Comparison of ENCODE assay signal across 10 mouse cellular contexts in the genomic region with DNA sequence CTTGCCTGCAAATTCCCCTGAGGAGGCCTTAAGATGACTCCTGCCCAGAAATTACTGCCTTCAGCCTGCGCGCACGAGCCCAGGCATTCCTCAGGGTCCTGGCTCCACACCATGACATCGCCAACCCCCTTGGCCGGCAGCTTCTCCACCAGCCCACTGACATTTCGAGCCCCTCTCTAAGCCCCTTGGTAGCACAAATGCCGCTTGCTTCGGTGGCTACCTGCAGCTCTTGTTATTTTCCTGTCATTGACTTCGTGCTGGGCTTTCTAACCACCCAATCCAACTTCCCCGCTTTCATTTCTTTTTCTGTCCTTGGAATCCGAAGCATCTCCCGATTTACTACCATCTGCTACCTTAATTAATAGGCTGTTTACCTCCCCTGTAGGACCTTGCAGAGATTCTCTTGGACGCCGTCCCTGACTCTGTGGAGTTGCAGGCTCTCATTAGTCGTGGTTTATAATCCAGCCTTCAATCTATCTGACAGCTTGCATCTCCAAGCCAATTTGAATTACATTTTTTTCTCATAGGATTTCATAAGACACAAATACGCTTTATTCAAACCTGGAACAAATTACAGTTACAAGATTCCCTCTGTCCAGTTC.
DNase-seq lines count a peak whose midpoint lies in the region; ATAC-seq lines count a peak whose summit lies in the region.
"Had no signal": no experiment of that assay in that cellular context is flagged by ENCODE, and none has a peak within 500 bp of the region (broad histone marks: within the 10 kb centered on the region; RNA-seq: fewer than 3 reads in every experiment).

No protein-coding gene starts in this region.

- H3K4me3 ChIP-seq in heart, embryonic 12.5 days: no peak overlapping the region
- no peak overlapping the region for H3K4me3 ChIP-seq in midbrain, embryonic 16.5 days (ENCODE audit: low read depth, low read length)

- no peak overlapping the region for H3K9ac ChIP-seq in heart, embryonic 12.5 days
- H3K9ac ChIP-seq in midbrain, embryonic 16.5 days (ENCODE audit: low read depth, low read length): 0 out of 2 replicates have a peak overlapping the region, but pooled peaks have one; percentile 0

- H3K36me3 ChIP-seq in heart, embryonic 12.5 days: no peaks in the 10 kb centered on the region
- H3K36me3 ChIP-seq in midbrain, embryonic 16.5 days (ENCODE audit: control insufficient read depth, insufficient read depth, low read length): no peaks in the 10 kb centered on the region

- intact Hi-C loops in heart, postnatal 14 days (cut with DNase I): no loop called here
- intact Hi-C loops in left cerebral cortex, postnatal 10 days (cut with DNase I): no loop called here

- no peaks in the 10 kb centered on the region for H3K9me3 ChIP-seq in heart, embryonic 12.5 days (replicated peaks)
- H3K9me3 ChIP-seq in midbrain, embryonic 16.5 days (replicated peaks; ENCODE audit: control insufficient read depth, low read length, poor library complexity, severe bottlenecking): no peaks in the 10 kb centered on the region; the same call in 1 of the 2 replicates

- H3K27ac ChIP-seq in heart, embryonic 12.5 days (ENCODE audit: poor library complexity, severe bottlenecking): no peak overlapping the region
- 0 out of 2 replicates have a peak overlapping the region, but pooled peaks have one; percentile 35 for H3K27ac ChIP-seq in midbrain, embryonic 16.5 days (ENCODE audit: low read length)
- H3K27ac ChIP-seq: macrophage had no signal

- peaks cover 6% of the 10 kb centered on the region; the same call in 1 of the 2 replicates for H3K4me1 ChIP-seq in heart, embryonic 12.5 days (replicated peaks)
- H3K4me1 ChIP-seq in midbrain, embryonic 16.5 days (ENCODE audit: control insufficient read depth, insufficient read depth, low read length): peaks cover 5% of the 10 kb centered on the region; the same call in 1 of the 2 replicates

- 0 out of 2 replicates have a peak overlapping the region, but pooled peaks have one; percentile 13 for H3K4me2 ChIP-seq in heart, embryonic 12.5 days
- peak overlapping the region; percentile 19 for H3K4me2 ChIP-seq in midbrain, embryonic 16.5 days (ENCODE audit: low read length)
- H3K4me2 ChIP-seq: heart, embryonic 11.5 days had no signal

- WGBS in heart, embryonic 12.5 days: 38% methylated on average over 16 of the region's 16 CpGs
- whole genome bisulfite sequencing in midbrain, embryonic 16.5 days: 10% methylated on average over 16 of the region's 16 CpGs

- DNase-seq in heart, postnatal 14 days: no peak
- peak; percentile 86 to 90 for DNase-seq in cerebellum, postnatal 10 days
- DNase-seq in gonadal fat pad, adult 2 months (ENCODE audit: low read depth): peak; percentile 36
- no peak for DNase-seq in left cerebral cortex, postnatal 10 days (ENCODE audit: extremely low spot score in 1 of 2, low spot score in 2 of 2)
- no peak for DNase-seq in urinary bladder, adult 18-20 months (ENCODE audit: low spot score in 2 of 2)
- DNase-seq in yolk sac, embryonic 10.5 days (ENCODE audit: low spot score): no peak

- no peak for ATAC-seq in heart, embryonic 12.5 days (ENCODE audit: insufficient number of reproducible peaks, low FRiP score)
- no peak for ATAC-seq in midbrain, embryonic 16.5 days

- H3K27me3 ChIP-seq in heart, embryonic 12.5 days (replicated peaks): no peaks in the 10 kb centered on the region
- H3K27me3 ChIP-seq in midbrain, embryonic 16.5 days (ENCODE audit: control insufficient read depth, insufficient read depth, low read depth, low read length): no peaks in the 10 kb centered on the region

Comparison
In these comparisons a context has a peak if more than half of its experiments do, and no peak if none do; other contexts are left out.
1. DNase-seq: peak in cerebellum, postnatal 10 days (2 of 2) and gonadal fat pad, adult 2 months (single experiment); none in heart, postnatal 14 days (0 of 2), left cerebral cortex, postnatal 10 days (0 of 2), urinary bladder, adult 18-20 months (0 of 2) and yolk sac, embryonic 10.5 days (single experiment).